Mouse (Mus musculus): ENCODE measurements around the gene Trim7.
"Not testable (repeated sequence)": the region's sequence is repeated elsewhere in the genome, so short reads cannot be mapped to it uniquely, and the experiment has no call there.

Trim7 gene

GRCm38 (mm10) chr11:48825979-48826751 is at the start of gene Trim7, which contains the start of gene Gm12184:
Gene Trim7, plus strand, starts transcription at chr11:48826140.
Gene Gm12184, minus strand, starts transcription at chr11:48826655.
- in situ Hi-C loops (cut with MboI, MseI) = not testable (repeated sequence)

- in situ Hi-C loops (cut with MboI, MseI) = no loop called here
Observed at GRCm38 (mm10) chr11:48776664-48777063, 49.3 kb upstream of the Trim7 start.

- in situ Hi-C loops (cut with MboI, MseI) = no loop called here
Observed at GRCm38 (mm10) chr11:48777303-48777702, 48.6 kb upstream of the Trim7 start.

GRCm38 (mm10) chr11:48779450-48779849 is 46.5 kb upstream of the Trim7 start:
- in situ Hi-C loops (cut with MboI, MseI) = no loop called here

- in situ Hi-C loops (cut with MboI, MseI) = no loop called here
Observed at GRCm38 (mm10) chr11:48782243-48782642, 43.7 kb upstream of the Trim7 start.

GRCm38 (mm10) chr11:48787455-48788211 is 38.3 kb upstream of the Trim7 start:
- in situ Hi-C loops (cut with MboI, MseI) = loop anchor here (5.0 kb wide), 2 partner anchors 310 to 460 kb away; no protein-coding TSS in a partner anchor

- in situ Hi-C loops (cut with MboI, MseI) = loop anchor here (5.0 kb wide), 2 partner anchors 309 to 459 kb away; no protein-coding TSS in a partner anchor
Observed at GRCm38 (mm10) chr11:48788311-48789089, 37.4 kb upstream of the Trim7 start.

GRCm38 (mm10) chr11:48789215-48789614 is 36.7 kb upstream of the Trim7 start:
- in situ Hi-C loops (cut with MboI, MseI) = loop anchor here (5.0 kb wide), 2 partner anchors 308 to 458 kb away; no protein-coding TSS in a partner anchor

GRCm38 (mm10) chr11:48789973-48790823 is 35.7 kb upstream of the Trim7 start:
- in situ Hi-C loops (cut with MboI, MseI) = loop anchor here (5.0 kb wide), 4 partner anchors 62 to 457 kb away; no protein-coding TSS in a partner anchor

GRCm38 (mm10) chr11:48790946-48791345 is 35.0 kb upstream of the Trim7 start:
- in situ Hi-C loops (cut with MboI, MseI) = loop anchor here (5.0 kb wide), 2 partner anchors 61 to 66 kb away; no protein-coding TSS in a partner anchor

GRCm38 (mm10) chr11:48791894-48792293 is 34.0 kb upstream of the Trim7 start:
- in situ Hi-C loops (cut with MboI, MseI) = loop anchor here (5.0 kb wide), 2 partner anchors 60 to 65 kb away; no protein-coding TSS in a partner anchor

GRCm38 (mm10) chr11:48793184-48793583 is 32.8 kb upstream of the Trim7 start:
- in situ Hi-C loops (cut with MboI, MseI) = loop anchor here (5.0 kb wide), 2 partner anchors 59 to 64 kb away; no protein-coding TSS in a partner anchor

- in situ Hi-C loops (cut with MboI, MseI) = loop anchor here in 1 of 2 experiments (5.0 kb wide), 1 partner anchor 407 kb away; the partner anchor contains the start of gene Zfp62
Observed at GRCm38 (mm10) chr11:48795221-48795620, 30.7 kb upstream of the Trim7 start.

- in situ Hi-C loops (cut with MboI, MseI) = loop anchor here in 1 of 2 experiments (5.0 kb wide), 1 partner anchor 406 kb away; the partner anchor contains the start of gene Zfp62
Observed at GRCm38 (mm10) chr11:48796290-48796689, 29.6 kb upstream of the Trim7 start.

- in situ Hi-C loops (cut with MboI, MseI) = loop anchor here in 1 of 2 experiments (5.0 kb wide), 1 partner anchor 405 kb away; the partner anchor contains the start of gene Zfp62
Observed at GRCm38 (mm10) chr11:48797287-48797686, 28.7 kb upstream of the Trim7 start.

GRCm38 (mm10) chr11:48798308-48798707 is 27.6 kb upstream of the Trim7 start:
- in situ Hi-C loops (cut with MboI, MseI) = loop anchor here in 1 of 2 experiments (5.0 kb wide), 1 partner anchor 404 kb away; the partner anchor contains the start of gene Zfp62

- in situ Hi-C loops (cut with MboI, MseI) = loop anchor here in 1 of 2 experiments (5.0 kb wide), 1 partner anchor 403 kb away; the partner anchor contains the start of gene Zfp62
Observed at GRCm38 (mm10) chr11:48798984-48799920, 26.7 kb upstream of the Trim7 start.

- in situ Hi-C loops (cut with MboI, MseI) = loop anchor here (5.0 to 25.0 kb wide), 3 partner anchors 402 to 912 kb away; partner anchors contain the start of genes Zfp62 (in 2 of the 2) and Cnot6 (in 1 of the 2)
Observed at GRCm38 (mm10) chr11:48799921-48800701, 25.8 kb upstream of the Trim7 start, which contains the start of gene Rack1. Gene Rack1, plus strand, starts transcription at chr11:48800332.

Measured in T-helper 17 cell (primary cell).